Mouse (Mus musculus) ES-E14 (cell line): Measurements from ENCODE around the gene Rnf149.

Experiments
- CHD2 ChIP-seq: IDR thresholded peaks from 2 replicates; pipeline ENCODE4 v1.6.1; 2014; ENCODE audit warnings: mild to moderate bottlenecking, low read depth, low read length, inconsistent platforms
- HCFC1 ChIP-seq: IDR thresholded peaks from 2 replicates; pipeline ENCODE4 v1.6.1; 2012; ENCODE audit warnings: low read length, inconsistent platforms, borderline replicate concordance; ENCODE audit not compliant: insufficient read depth
- MAFK ChIP-seq: IDR thresholded peaks from 2 replicates; pipeline ENCODE4 v1.6.1; 2014; ENCODE audit warnings: mild to moderate bottlenecking, low read depth, low read length, inconsistent platforms; ENCODE audit not compliant: insufficient read depth
- ZC3H11A ChIP-seq: IDR thresholded peaks from 2 replicates; pipeline ENCODE4 v1.6.1; 2012; ENCODE audit warnings: low read depth, mild to moderate bottlenecking, inconsistent platforms, low read length, borderline replicate concordance
- ZNF384 ChIP-seq: IDR thresholded peaks from 2 replicates; pipeline ENCODE4 v1.6.1; 2012; ENCODE audit warnings: low read depth, low read length, inconsistent platforms

DNA sequence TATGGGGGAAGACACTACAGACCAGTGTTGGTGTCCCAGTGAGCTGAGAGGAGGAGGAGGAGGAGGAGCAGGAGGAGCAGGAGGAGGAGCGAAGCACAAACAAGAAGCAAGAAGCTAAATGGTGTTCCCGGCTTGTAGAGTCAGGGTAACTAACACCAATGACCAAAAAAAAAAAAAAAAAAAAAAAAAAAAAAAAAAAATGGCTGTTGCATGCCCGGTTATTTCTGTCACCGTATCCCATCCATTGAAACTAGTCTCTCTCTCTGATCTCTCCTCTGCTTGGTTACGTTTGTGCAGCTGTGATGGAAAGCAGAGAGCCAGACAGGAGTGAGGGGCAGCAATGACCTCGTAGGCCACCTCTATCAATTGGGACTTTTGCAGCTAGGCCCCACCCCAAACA, 38.3 kb upstream of the Rnf149 start:
- TF ChIP-seq ZNF384 = peak; percentile 47; the same call in 1 of the 2 replicates
- no peak for TF ChIP-seq MAFK
- no peak for TF ChIP-seq HCFC1
- TF ChIP-seq ZC3H11A = no peak
- TF ChIP-seq CHD2 = no peak
